13 mouse cellular contexts compared by ENCODE assay signal in the genomic region with DNA sequence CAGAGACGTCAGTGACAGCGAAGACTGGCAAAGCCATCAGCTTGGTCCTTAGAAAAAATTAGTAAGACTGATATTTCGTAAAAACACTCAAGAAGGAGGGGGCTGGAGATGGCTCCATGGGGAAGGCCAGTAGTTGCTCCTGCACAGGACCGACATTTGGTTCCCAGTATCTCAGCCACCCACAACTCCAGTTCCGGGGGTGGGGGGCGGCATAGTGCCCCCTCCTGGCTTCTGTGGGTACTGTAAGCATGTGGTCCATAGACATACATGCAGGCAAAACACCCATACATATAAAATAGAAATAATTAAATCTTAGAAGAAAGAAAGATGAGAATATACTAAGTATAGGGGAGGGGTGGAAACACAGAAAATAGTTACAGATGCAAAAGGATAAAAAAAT.
DNase-seq lines count a peak whose midpoint lies in the region; ATAC-seq and TF ChIP-seq lines count a peak whose summit lies in the region.
"Had no signal": no experiment of that assay in that cellular context is flagged by ENCODE, and none has a peak within 500 bp of the region (broad histone marks: within the 10 kb centered on the region; RNA-seq: fewer than 3 reads in every experiment).

No protein-coding gene starts in this region.

- H3K79me2 ChIP-seq in liver, adult 2 months (ENCODE audit: control insufficient read depth, insufficient read depth, low read length): no peaks in the 10 kb centered on the region
- no peaks in the 10 kb centered on the region for H3K79me2 ChIP-seq in CH12.LX (replicated peaks; ENCODE audit: control insufficient read depth, extremely low read depth, insufficient read depth, poor library complexity, severe bottlenecking)

- no peaks in the 10 kb centered on the region for H3K9me3 ChIP-seq in liver, embryonic 12.5 days (replicated peaks)
- peaks cover 8% of the 10 kb centered on the region for H3K9me3 ChIP-seq in CH12.LX (replicated peaks; ENCODE audit: low read length)
- H3K9me3 ChIP-seq in hindbrain, embryonic 13.5 days: no peaks in the 10 kb centered on the region

- no peak for TF ChIP-seq POLR2A in liver, adult 2 months (IDR thresholded peaks at IDR 0.05; ENCODE audit: extremely low read depth, insufficient read depth, low read length)
- no peak for TF ChIP-seq POLR2A in CH12.LX (IDR thresholded peaks at IDR 0.05; ENCODE audit: low read depth, low read length)
- no peak for TF ChIP-seq POLR2A in brain, embryonic 14.5 days (IDR thresholded peaks at IDR 0.05; ENCODE audit: borderline replicate concordance, extremely low read depth, insufficient read depth, insufficient read length, poor library complexity, severe bottlenecking)

- DNase-seq in liver, adult 2 months (ENCODE audit: extremely low read depth, low read depth, low spot score): no peak
- peak; percentile 65 to 67 for DNase-seq in B cell, adult 2 months
- DNase-seq in CH12.LX (ENCODE audit: extremely low read depth): no peak
- no peak for DNase-seq in brain, embryonic 14.5 days (ENCODE audit: low read depth)
- no peak for DNase-seq in layer of hippocampus, adult 9-10 months (ENCODE audit: low spot score)
- no peak for DNase-seq in embryo, embryonic 10 days (ENCODE audit: low spot score)
- DNase-seq: adrenal gland, postnatal 14 days; cerebellum, adult 11-12 months; heart, adult 18-20 months; kidney, postnatal 4 days; lung, adult 18-20 months had no signal

- no peaks in the 10 kb centered on the region for H3K27me3 ChIP-seq in liver, adult 2 months (ENCODE audit: control insufficient read depth, insufficient read depth, low read length)
- 0 out of 2 replicates have a peak, but pooled peaks cover 3% of the 10 kb centered on the region for H3K27me3 ChIP-seq in liver, embryonic 12.5 days (replicated peaks)
- peaks cover 74% of the 10 kb centered on the region for H3K27me3 ChIP-seq in CH12.LX (replicated peaks)
- no peaks in the 10 kb centered on the region for H3K27me3 ChIP-seq in hindbrain, embryonic 13.5 days

- H3K27ac ChIP-seq in liver, adult 2 months (replicated peaks; ENCODE audit: insufficient read depth, low read depth, low read length): no peak overlapping the region
- no peak overlapping the region for H3K27ac ChIP-seq in liver, embryonic 12.5 days
- no peak overlapping the region for H3K27ac ChIP-seq in CH12.LX (ENCODE audit: insufficient read depth, low read depth)
- H3K27ac ChIP-seq in hindbrain, embryonic 13.5 days: no peak overlapping the region

- TF ChIP-seq RAD21 in CH12.LX (IDR thresholded peaks at IDR 0.05; ENCODE audit: low read depth, low read length): peak; percentile 4

- dilution Hi-C loops in CH12.LX (cut with MboI; ENCODE audit: extremely low pct_ligation_motif_present, extremely low pct_unique_long_range_greater_than_20kb, low sequenced_read_pairs): no loop called here

- H3K4me2 ChIP-seq in liver, embryonic 12.5 days: no peak overlapping the region
- H3K4me2 ChIP-seq in CH12.LX (ENCODE audit: insufficient read depth, low read depth, poor library complexity, severe bottlenecking): no peak overlapping the region
- no peak overlapping the region for H3K4me2 ChIP-seq in hindbrain, embryonic 13.5 days

- TF ChIP-seq CTCF in liver, adult 2 months (IDR thresholded peaks at IDR 0.05; ENCODE audit: low read depth, low read length): peak; percentile 36; the same call in 1 of the 2 replicates
- TF ChIP-seq CTCF in CH12.LX (conservative IDR thresholded peaks at IDR 0.05 in 1 of 2, IDR thresholded peaks at IDR 0.05 in 1 of 2; ENCODE audit: low read depth in 2 of 2, low read length in 2 of 2): peak; percentile 20 to 61; a peak in 2 of 4 replicates
- TF ChIP-seq CTCF in brain, embryonic 14.5 days (IDR thresholded peaks at IDR 0.05; ENCODE audit: borderline replicate concordance, extremely low read depth, insufficient read depth, insufficient read length): 0 out of 2 replicates have a peak, but pooled peaks have one; percentile 17

- WGBS in liver, adult 2 months: 64% methylated on average over 6 of the region's 6 CpGs
- WGBS in liver, embryonic 12.5 days (ENCODE audit: insufficient replicate concordance): 54% methylated on average over 6 of the region's 6 CpGs
- whole genome bisulfite sequencing in hindbrain, embryonic 13.5 days: 67% methylated on average over 6 of the region's 6 CpGs

- H3K9ac ChIP-seq in liver, adult 2 months (ENCODE audit: low read depth, low read length): no peak overlapping the region
- H3K9ac ChIP-seq in liver, embryonic 12.5 days: no peak overlapping the region
- H3K9ac ChIP-seq in CH12.LX (ENCODE audit: insufficient read depth, low read depth): no peak overlapping the region
- no peak overlapping the region for H3K9ac ChIP-seq in hindbrain, embryonic 13.5 days

- TF ChIP-seq EP300 in CH12.LX (IDR thresholded peaks at IDR 0.05; ENCODE audit: low read length): no peak

- H3K4me1 ChIP-seq in liver, adult 2 months (ENCODE audit: control insufficient read depth, insufficient read depth, low read length): no peaks in the 10 kb centered on the region
- no peaks in the 10 kb centered on the region for H3K4me1 ChIP-seq in liver, embryonic 12.5 days
- H3K4me1 ChIP-seq in CH12.LX (ENCODE audit: control insufficient read depth in 1 of 2, insufficient read depth in 2 of 2): no peaks in the 10 kb centered on the region
- peaks cover 8% of the 10 kb centered on the region; the same call in 1 of the 2 replicates for H3K4me1 ChIP-seq in hindbrain, embryonic 13.5 days (replicated peaks)

- H3K36me3 ChIP-seq in liver, adult 2 months (ENCODE audit: control insufficient read depth, insufficient read depth, low read length): no peaks in the 10 kb centered on the region
- no peaks in the 10 kb centered on the region for H3K36me3 ChIP-seq in liver, embryonic 12.5 days
- H3K36me3 ChIP-seq in CH12.LX (replicated peaks in 1 of 2; ENCODE audit: control insufficient read depth in 1 of 2, insufficient read depth in 1 of 2, low read length in 1 of 2): no peaks in the 10 kb centered on the region
- H3K36me3 ChIP-seq in hindbrain, embryonic 13.5 days: no peaks in the 10 kb centered on the region

- H3K4me3 ChIP-seq in liver, adult 2 months (ENCODE audit: insufficient read depth, low read depth, low read length): no peak overlapping the region
- H3K4me3 ChIP-seq in liver, embryonic 12.5 days: no peak overlapping the region
- H3K4me3 ChIP-seq in CH12.LX (replicated peaks in 1 of 3; ENCODE audit: low read depth in 2 of 3, low read length in 2 of 3, poor library complexity in 1 of 3): no peak overlapping the region
- H3K4me3 ChIP-seq in hindbrain, embryonic 13.5 days: no peak overlapping the region

- ATAC-seq in liver, embryonic 12.5 days: no peak
- ATAC-seq in hindbrain, embryonic 13.5 days (ENCODE audit: low FRiP score): no peak

- in situ Hi-C loops in CH12.LX (cut with MboI; ENCODE audit: low pct_ligation_motif_present, low pct_unique_long_range_greater_than_20kb, low sequenced_read_pairs): loop anchor here (25.0 kb wide), 1 partner anchor 104 kb away; the partner anchor contains the start of genes Gm45837 and Pde2a

TF ChIP-seq in CH12.LX, 34 proteins besides CTCF, POLR2A, EP300 and RAD21:
- TF ChIP-seq SMC3 (IDR thresholded peaks at IDR 0.05; ENCODE audit: low read depth, low read length) (peak; percentile 39), JUND (conservative IDR thresholded peaks at IDR 0.05; ENCODE audit: low read depth, low read length) (no peak)

Comparison
In these comparisons a context has a peak if more than half of its experiments do, and no peak if none do; other contexts are left out.
1. DNase-seq: peak in B cell, adult 2 months (2 of 2); none in liver, adult 2 months (single experiment), CH12.LX (single experiment), brain, embryonic 14.5 days (single experiment), layer of hippocampus, adult 9-10 months (single experiment) and embryo, embryonic 10 days (single experiment).
2. Peak in every context shown above with its lines, with median percentiles within 50 percentile points of each other: CTCF ChIP-seq.